Mouse (Mus musculus) neural tube, embryonic 12.5 days (tissue): ENCODE measurements around the gene Gpat3. TPM values are rescaled to one million over a fixed set of nuclear protein-coding genes. Genes with fewer than 3 reads are reported as not detected.

Source experiments
- ATAC-seq: fragments of 200-750 bp; cut with Nextera tagmentation; 2 replicates; pipeline ENCODE4 v1.8.0; 2017; ENCODE audit warnings: low read depth, mild to moderate bottlenecking, moderate TSS enrichment, moderate library complexity; ENCODE audit not compliant: low FRiP score
- H3K27ac ChIP-seq: fragments of 300-500 bp; sonication (generic); 2 replicates; pipeline ENCODE4 v1.5.1; 2016
- H3K27me3 ChIP-seq: fragments of 300-500 bp; sonication (generic); replicated peaks from 2 replicates; pipeline ENCODE4 v1.6.1; 2016; ENCODE audit warnings: mild to moderate bottlenecking
- H3K36me3 ChIP-seq: fragments of 300-500 bp; sonication (generic); 2 replicates; pipeline ENCODE4 v1.6.1; 2016; ENCODE audit warnings: mild to moderate bottlenecking
- H3K4me1 ChIP-seq: fragments of 300-500 bp; sonication (generic); 2 replicates; pipeline ENCODE4 v1.6.1; 2016
- H3K4me2 ChIP-seq: fragments of 300-500 bp; sonication (generic); replicated peaks from 2 replicates; pipeline ENCODE4 v1.6.1; 2016; ENCODE audit warnings: mild to moderate bottlenecking
- H3K4me3 ChIP-seq: fragments of 300-500 bp; sonication (generic); 2 replicates; pipeline ENCODE4 v1.5.1; 2016
- H3K9ac ChIP-seq: fragments of 300-500 bp; sonication (generic); 2 replicates; pipeline ENCODE4 v1.6.1; 2016; ENCODE audit warnings: mild to moderate bottlenecking
- H3K9me3 ChIP-seq: fragments of 300-500 bp; sonication (generic); 2 replicates; pipeline ENCODE4 v1.6.1; 2016; ENCODE audit warnings: mild to moderate bottlenecking
- WGBS: fragments of 180-500 bp; shearing (Covaris S2); methylation state at CpG from one replicate; pipeline ENCODE4 v1.1.7; 2016; 5-methylcytosine and 5-hydroxymethylcytosine counted together
- polyA plus RNA-seq: library from polyadenylated mRNA; unstranded; fragments of >200 nt; fragmentation: Nextera tagmentation; extraction: Ambion mirVana; gene quantifications from 2 replicates; pipeline ENCODE4 v1.2.1, GENCODE M21; 2016

Gene Gpat3
- polyA plus RNA-seq, result 1.9 and 2.2 TPM in 2 replicates

DNA sequence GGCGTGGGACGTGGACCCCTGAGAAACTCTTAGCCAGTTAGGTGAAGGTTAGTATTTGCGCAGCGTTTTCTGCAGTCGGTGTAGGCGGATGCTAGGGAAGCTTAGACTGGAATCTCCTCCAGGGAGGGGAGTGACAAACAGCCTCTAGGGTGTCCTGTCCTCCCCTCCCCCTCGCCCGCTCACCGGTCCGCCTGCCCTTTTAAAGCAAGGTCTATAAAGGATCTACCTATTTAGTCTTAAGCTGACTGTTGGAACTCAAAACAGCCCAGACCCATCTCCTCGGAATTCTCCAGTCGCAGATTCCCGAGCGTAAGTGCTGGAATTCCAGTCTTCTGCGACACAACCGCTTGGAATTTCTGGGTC, at the start of gene Gpat3:
Gene Gpat3, plus strand, starts transcription at position 229 of the 363 bp plus-strand sequence.
- H3K27ac ChIP-seq, result no peak within 1 kb of the TSS
- H3K4me3 ChIP-seq, result peak within 1 kb of the TSS; percentile 57
- ATAC-seq, result peak; percentile 65
- H3K4me2 ChIP-seq, result peak within 1 kb of the TSS; percentile 99
- no peaks in the 10 kb centered on the region for H3K36me3 ChIP-seq
- H3K9ac ChIP-seq, result peak within 1 kb of the TSS; percentile 58
- peaks cover 47% of the 10 kb centered on the region for H3K27me3 ChIP-seq
- under 1% methylated on average over 16 of the region's 16 CpGs for WGBS
- H3K4me1 ChIP-seq, result peaks cover 16% of the 10 kb centered on the region
- H3K9me3 ChIP-seq, result 0 out of 2 replicates have a peak, but pooled peaks cover 5% of the 10 kb centered on the region

DNA sequence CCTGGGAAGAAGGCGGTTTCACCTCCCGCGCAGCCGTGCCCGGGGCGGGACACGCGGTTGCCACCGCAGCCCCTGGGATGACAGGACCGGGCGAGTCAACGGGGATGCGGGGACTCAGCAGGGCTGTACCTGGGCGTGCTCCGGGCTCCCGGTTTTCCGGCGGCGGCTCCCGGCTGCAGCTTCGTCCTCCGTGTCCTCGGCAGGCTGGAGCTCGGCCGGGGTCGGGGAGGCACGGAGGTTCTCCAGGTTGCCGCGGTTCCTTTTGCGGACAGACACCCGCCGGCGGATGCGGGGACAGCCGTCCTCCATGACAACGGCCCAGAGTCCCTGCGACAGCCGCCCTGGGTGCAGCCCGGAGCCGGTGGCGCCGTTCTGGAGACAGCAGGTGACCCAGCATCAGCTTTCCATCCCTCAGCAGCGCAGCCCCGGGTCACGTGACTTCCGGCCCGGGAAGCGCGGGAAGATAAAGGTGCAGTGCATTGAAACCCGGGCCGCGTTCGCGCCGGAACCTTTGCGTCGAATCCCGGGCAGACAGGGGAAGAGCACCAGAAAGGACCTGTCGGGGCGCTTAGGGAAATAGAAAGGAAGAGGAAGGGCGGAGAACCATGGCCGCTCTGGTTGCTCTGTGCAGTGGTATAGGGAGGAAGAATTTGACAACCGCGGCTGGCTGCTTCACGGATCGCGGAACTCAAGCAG, 47.2 kb upstream of the Gpat3 start, which contains the start of the genes Helq and Mrps18c:
Gene Helq, minus strand, starts transcription at position 434 of the 696 bp plus-strand sequence.
Gene Mrps18c, plus strand, starts transcription at position 463 of the 696 bp plus-strand sequence.
- under 1% methylated on average over 67 of the region's 67 CpGs for WGBS
- H3K9me3 ChIP-seq, result no peaks in the 10 kb centered on the region
- no peak within 1 kb of the TSS for H3K27ac ChIP-seq
- peak; percentile 97 for ATAC-seq
- H3K36me3 ChIP-seq, result peaks cover 34% of the 10 kb centered on the region
- no peaks in the 10 kb centered on the region for H3K27me3 ChIP-seq
- H3K9ac ChIP-seq, result peak within 1 kb of the TSS; percentile 76
- peak within 1 kb of the TSS; percentile 89 for H3K4me2 ChIP-seq
- peak within 1 kb of the TSS; percentile 76 for H3K4me3 ChIP-seq
- peaks cover 8% of the 10 kb centered on the region; the same call in 1 of the 2 replicates for H3K4me1 ChIP-seq

DNA sequence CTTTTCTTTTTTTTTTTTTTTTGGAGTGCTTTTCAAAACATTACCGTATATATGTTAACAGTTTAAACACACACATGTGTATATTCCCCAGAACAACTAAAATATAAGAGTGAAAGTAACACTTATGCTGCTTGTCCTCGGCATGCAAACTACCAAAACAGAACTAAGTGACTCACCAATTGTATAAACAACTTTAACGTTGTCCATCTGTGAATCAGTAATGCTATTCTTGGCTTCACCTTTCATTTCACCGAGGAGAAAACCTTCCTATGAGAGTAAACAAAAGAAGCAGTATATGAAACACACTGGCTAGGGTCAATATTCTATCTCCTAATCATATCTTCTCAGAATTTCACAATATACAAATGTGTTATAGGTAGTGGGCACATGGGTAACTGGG, 27.2 kb upstream of the Gpat3 start:
- WGBS, result 81% methylated on average over 4 of the region's 4 CpGs

DNA sequence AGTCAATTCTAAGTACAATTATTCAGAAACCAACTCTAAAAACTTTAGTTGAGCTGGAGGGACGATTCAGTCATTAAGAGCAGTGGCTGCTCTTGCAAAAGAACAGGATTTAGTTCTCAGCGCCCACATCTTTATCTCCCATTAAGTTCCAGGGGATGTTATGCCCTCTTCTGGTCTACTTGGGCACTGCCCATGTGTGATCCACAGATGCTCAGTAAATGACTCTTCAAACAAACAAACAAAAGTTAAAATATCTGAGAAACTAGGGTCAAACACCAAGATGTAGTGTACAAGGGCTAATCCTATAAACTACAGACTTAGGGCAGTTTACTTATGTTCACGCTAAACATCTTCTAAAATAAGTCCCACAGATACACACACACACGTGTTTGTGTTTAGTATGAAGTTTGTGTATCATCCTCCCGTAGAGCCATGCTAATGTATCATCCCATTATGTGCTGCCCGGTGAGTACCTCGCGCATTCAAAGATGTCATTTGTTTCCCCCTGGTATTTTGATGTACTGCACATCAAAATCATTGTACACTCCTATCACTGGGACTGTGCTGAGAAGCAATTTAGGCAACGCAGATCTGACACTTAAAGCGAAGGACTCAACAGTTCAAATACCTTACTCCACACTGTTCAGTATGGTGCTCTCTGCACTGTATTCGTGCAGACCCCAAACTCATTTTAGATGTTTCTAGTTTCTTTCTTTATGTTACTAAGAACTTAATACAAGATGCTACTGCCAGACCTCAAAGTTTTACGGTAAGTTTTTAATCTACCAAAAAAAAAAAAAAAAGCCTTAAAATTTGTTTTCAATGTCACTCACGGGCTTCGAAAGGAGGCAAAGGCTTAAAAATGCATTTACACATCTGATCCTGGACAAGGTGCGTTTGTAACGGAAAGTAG, 25.7 kb upstream of the Gpat3 start:
- peak overlapping the region; percentile 46; the same call in 1 of the 2 replicates for H3K27ac ChIP-seq
- peak overlapping the region; percentile 80 for H3K4me2 ChIP-seq
- H3K9me3 ChIP-seq, result no peaks in the 10 kb centered on the region
- H3K4me3 ChIP-seq, result peak overlapping the region; percentile 79
- H3K9ac ChIP-seq, result peak overlapping the region; percentile 91
- 32% methylated on average over 16 of the region's 16 CpGs for WGBS
- no peaks in the 10 kb centered on the region for H3K27me3 ChIP-seq
- peaks cover under 1% of the 10 kb centered on the region for H3K36me3 ChIP-seq
- peaks cover 3% of the 10 kb centered on the region; the same call in 1 of the 2 replicates for H3K4me1 ChIP-seq
- ATAC-seq, result no peak

More for the DNA sequence above, 27.2 kb upstream of the Gpat3 start:
- Histone ChIP-seq H3K9ac (no peak overlapping the region), H3K9me3 (no peaks in the 10 kb centered on the region), H3K4me3 (no peak overlapping the region), H3K27me3 (no peaks in the 10 kb centered on the region), H3K36me3 (peaks cover 4% of the 10 kb centered on the region), H3K4me1 (peaks cover 3% of the 10 kb centered on the region; the same call in 1 of the 2 replicates), H3K4me2 (no peak overlapping the region), H3K27ac (no peak overlapping the region)
- no peak for ATAC-seq

DNA sequence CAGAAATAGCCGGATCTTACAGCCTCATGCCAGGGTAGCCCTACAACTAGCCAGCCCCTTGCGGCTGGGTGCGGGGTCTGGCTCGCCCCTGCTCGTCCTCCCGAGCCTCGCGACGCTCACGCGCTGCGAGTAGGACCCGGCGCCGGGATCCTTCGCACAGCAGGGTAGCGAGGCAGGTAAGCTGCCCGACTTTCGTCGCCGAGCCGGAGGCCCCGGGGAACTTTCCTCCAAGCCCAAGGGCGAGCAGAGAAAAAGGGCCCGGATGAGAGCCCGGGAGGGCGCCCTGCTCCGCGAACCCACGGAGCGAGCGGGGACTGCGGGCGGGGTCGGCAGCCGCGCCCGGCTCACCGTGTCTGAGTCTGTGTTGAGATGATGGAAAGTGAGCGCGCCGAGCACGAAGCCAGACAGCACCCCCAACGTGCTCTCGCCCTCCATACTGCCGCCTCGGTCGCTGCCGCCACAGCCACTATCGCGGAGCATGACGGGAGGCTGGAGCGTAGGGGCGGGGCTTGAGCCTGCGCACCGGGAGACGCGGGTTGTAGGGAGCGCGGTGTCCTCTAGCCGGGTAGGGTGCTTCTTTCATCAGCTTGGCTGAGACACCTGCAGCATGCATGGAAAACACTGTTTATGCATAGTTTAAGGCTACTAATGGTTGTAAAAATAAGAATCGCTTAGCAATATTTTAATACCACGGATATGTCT, 24.9 kb upstream of the Gpat3 start, which contains the start of gene Abraxas1:
Gene Abraxas1, minus strand, starts transcription at position 483 of the 702 bp plus-strand sequence.
- WGBS, result under 1% methylated on average over 63 of the region's 63 CpGs
- ATAC-seq, result peak; percentile 94

DNA sequence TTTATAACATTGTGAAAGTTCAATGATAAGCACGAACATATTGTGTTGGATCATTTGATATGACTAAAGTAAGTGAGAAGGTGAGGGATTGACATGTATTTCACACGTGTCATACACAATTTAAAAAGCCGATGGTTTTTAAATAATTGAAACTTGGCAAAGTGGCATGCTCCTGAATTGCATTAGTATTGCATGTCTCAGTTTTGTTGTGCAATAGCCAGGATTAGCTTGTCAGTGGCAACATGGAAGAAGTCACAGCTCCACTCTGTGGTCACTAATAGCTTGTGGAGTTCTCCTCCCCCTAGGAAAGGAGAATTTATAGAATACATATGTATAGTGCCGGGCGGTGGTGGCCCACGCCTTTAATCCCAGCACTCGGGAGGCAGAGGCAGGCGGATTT, 24.1 kb upstream of the Gpat3 start:
- no peaks in the 10 kb centered on the region for H3K36me3 ChIP-seq
- no peak overlapping the region for H3K27ac ChIP-seq
- no peaks in the 10 kb centered on the region for H3K9me3 ChIP-seq
- no peak overlapping the region for H3K9ac ChIP-seq
- H3K4me2 ChIP-seq, result peak overlapping the region; percentile 80
- no peak overlapping the region for H3K4me3 ChIP-seq
- H3K27me3 ChIP-seq, result no peaks in the 10 kb centered on the region
- no peak for ATAC-seq
- H3K4me1 ChIP-seq, result peaks cover 3% of the 10 kb centered on the region; the same call in 1 of the 2 replicates
- 84% methylated on average over 8 of the region's 8 CpGs for WGBS

More for the DNA sequence above, 24.9 kb upstream of the Gpat3 start, which contains the start of gene Abraxas1:
- Histone ChIP-seq H3K9me3 (no peaks in the 10 kb centered on the region), H3K4me3 (peak within 1 kb of the TSS; percentile 79), H3K4me1 (peaks cover 3% of the 10 kb centered on the region; the same call in 1 of the 2 replicates), H3K27ac (peak within 1 kb of the TSS; percentile 46; the same call in 1 of the 2 replicates), H3K36me3 (no peaks in the 10 kb centered on the region; the same call in 1 of the 2 replicates), H3K9ac (peak within 1 kb of the TSS; percentile 91), H3K27me3 (no peaks in the 10 kb centered on the region), H3K4me2 (peak within 1 kb of the TSS; percentile 80)

DNA sequence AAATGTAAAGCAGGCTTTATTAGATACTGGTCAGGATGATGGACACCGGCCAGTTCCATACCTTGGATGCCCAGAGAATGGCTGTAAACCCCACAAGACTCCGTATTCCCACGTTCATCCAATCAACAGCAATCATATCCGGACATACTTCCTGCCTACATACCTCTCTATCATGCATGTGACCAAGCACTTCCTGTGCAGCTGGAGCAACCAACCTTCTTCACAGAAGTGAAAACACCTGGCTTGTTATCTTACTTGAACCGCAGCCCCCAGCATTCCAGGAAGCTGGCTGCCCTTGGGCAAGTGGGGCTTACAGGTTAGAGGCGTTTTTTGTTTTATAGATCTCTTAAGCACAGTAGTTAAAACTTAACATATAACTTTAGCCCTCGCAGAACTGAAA, 22.7 kb upstream of the Gpat3 start:
- Histone ChIP-seq H3K9me3 (no peaks in the 10 kb centered on the region), H3K4me2 (no peak overlapping the region), H3K36me3 (no peaks in the 10 kb centered on the region), H3K27ac (no peak overlapping the region), H3K4me1 (peaks cover 3% of the 10 kb centered on the region; the same call in 1 of the 2 replicates), H3K27me3 (no peaks in the 10 kb centered on the region), H3K4me3 (no peak overlapping the region), H3K9ac (no peak overlapping the region)
- no peak for ATAC-seq
- WGBS, result 88% methylated on average over 7 of the region's 7 CpGs

DNA sequence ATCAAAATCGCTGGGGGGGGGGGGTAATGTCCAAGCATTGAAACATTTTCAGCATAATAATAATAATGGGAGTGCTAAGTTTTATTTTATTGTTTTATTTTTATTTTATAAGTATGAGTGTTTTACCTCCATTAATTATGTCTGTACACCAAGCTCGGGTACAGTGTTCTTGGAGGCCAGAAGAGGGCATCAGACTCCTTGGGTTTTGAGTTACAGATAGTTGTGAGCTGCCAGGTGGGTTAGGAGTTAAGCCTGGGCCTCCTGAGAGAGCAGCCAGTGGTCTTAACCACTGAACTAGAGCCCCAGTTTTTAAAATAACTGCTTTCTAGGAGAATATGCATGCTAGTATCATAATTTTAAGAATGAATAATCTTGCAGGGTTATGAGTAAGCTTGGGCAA, 19.5 kb upstream of the Gpat3 start:
- no peak overlapping the region for H3K27ac ChIP-seq
- no peak overlapping the region for H3K4me2 ChIP-seq
- H3K9me3 ChIP-seq, result no peaks in the 10 kb centered on the region
- no peak overlapping the region for H3K9ac ChIP-seq
- no peaks in the 10 kb centered on the region for H3K36me3 ChIP-seq
- WGBS, result 17% methylated on average over 2 of the region's 2 CpGs
- H3K4me1 ChIP-seq, result no peaks in the 10 kb centered on the region
- no peak for ATAC-seq
- no peak overlapping the region for H3K4me3 ChIP-seq
- no peaks in the 10 kb centered on the region for H3K27me3 ChIP-seq

DNA sequence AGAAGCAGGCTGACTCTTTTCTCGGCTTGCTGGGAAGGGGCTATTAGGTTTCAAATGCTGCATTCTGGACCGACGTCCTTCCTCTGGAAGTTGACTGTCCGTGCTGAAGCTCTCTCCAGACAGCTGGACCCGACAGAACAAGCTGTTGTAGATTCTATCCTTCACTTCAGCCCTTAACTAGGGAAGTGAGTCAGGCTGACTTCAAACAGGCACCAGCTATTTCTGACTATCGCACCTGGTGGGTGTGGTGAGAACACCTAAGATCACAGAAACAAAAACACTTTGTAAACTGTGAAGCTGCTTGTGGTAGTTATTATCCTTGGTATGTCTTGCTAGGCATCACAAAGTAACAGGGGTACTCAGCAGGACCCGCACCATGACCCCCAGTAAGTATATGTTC, 19.0 kb upstream of the Gpat3 start:
- H3K36me3 ChIP-seq, result no peaks in the 10 kb centered on the region
- no peak overlapping the region for H3K4me2 ChIP-seq
- WGBS, result 74% methylated on average over 7 of the region's 7 CpGs
- no peak overlapping the region for H3K27ac ChIP-seq
- H3K4me3 ChIP-seq, result no peak overlapping the region
- no peaks in the 10 kb centered on the region for H3K27me3 ChIP-seq
- no peak for ATAC-seq
- no peaks in the 10 kb centered on the region for H3K9me3 ChIP-seq
- no peak overlapping the region for H3K9ac ChIP-seq
- no peaks in the 10 kb centered on the region for H3K4me1 ChIP-seq

DNA sequence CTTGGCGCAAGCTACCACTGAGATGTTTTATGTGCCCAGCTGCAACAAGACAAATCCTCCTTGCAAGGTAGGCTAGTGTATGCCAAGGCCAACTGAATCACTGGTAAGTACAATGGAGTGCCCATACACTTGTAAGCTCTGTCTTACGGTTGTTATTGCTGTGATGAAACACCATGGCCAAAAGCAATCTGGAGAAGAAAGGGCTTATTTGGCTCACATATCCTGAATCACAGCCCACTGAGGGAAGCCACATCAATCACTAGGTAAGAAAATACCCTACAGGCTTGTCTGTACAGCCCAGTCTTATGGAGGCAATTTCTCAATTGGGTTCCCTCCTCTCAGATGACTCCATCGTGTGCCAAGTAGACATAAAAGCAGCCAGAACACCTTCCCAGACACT, 16.8 kb upstream of the Gpat3 start:
- H3K27ac ChIP-seq, result no peak overlapping the region
- H3K27me3 ChIP-seq, result no peaks in the 10 kb centered on the region
- no peak for ATAC-seq
- H3K4me1 ChIP-seq, result no peaks in the 10 kb centered on the region
- no peak overlapping the region for H3K4me2 ChIP-seq
- WGBS, result 75% methylated on average over 3 of the region's 3 CpGs
- no peaks in the 10 kb centered on the region for H3K36me3 ChIP-seq
- no peaks in the 10 kb centered on the region for H3K9me3 ChIP-seq
- H3K4me3 ChIP-seq, result no peak overlapping the region
- H3K9ac ChIP-seq, result no peak overlapping the region

DNA sequence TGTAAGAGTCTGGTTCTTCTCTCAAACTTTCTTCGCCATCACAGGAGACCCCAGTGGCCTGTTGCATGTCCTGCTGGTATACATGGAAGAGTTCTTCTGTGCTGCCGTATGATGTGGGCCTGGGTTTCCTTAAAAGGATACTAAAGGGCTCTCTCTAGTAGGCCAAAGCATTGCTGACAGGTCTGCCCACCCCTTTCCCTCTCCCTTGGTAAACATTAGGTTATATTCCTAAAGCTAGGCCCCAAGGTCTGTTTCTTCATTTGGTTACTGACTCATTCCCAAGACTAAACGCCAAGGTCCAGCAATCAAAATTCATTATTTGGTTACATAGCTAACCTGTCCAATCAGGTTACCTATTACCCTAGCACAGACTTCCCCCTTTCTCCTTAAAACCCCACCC, 12.8 kb upstream of the Gpat3 start:
- Histone ChIP-seq H3K27ac (no peak overlapping the region), H3K4me2 (no peak overlapping the region), H3K4me3 (no peak overlapping the region), H3K27me3 (no peaks in the 10 kb centered on the region), H3K9me3 (no peaks in the 10 kb centered on the region), H3K4me1 (no peaks in the 10 kb centered on the region), H3K36me3 (no peaks in the 10 kb centered on the region), H3K9ac (no peak overlapping the region)
- no peak for ATAC-seq
- 88% methylated on average over 3 of the region's 3 CpGs for WGBS
